Mouse (Mus musculus) midbrain, embryonic 10.5 days (tissue): ENCODE results near the gene Stat3. TPM values are rescaled to one million over a fixed set of nuclear protein-coding genes. Genes with fewer than 3 reads are reported as not detected.

Source experiments
- DNase-seq: peaks from one replicate; pipeline ENCODE4 v3.0.0-alpha.2; 2017; ENCODE audit warnings: low spot score
- H3K27ac ChIP-seq: fragments of 300-500 bp; sonication (generic); replicated peaks from 2 replicates; pipeline ENCODE4 v1.5.1; 2016; ENCODE audit warnings: mild to moderate bottlenecking
- H3K27me3 ChIP-seq: fragments of 300-500 bp; sonication (generic); 2 replicates; pipeline ENCODE4 v1.6.1; 2016; ENCODE audit warnings: low read depth, mild to moderate bottlenecking; ENCODE audit not compliant: poor library complexity, severe bottlenecking
- H3K36me3 ChIP-seq: fragments of 300-500 bp; sonication (generic); 2 replicates; pipeline ENCODE4 v1.6.1; 2016; ENCODE audit warnings: mild to moderate bottlenecking, moderate library complexity
- H3K4me1 ChIP-seq: fragments of 300-500 bp; sonication (generic); 2 replicates; pipeline ENCODE4 v1.6.1; 2016
- H3K4me3 ChIP-seq: fragments of 300-500 bp; sonication (generic); 2 replicates; pipeline ENCODE4 v1.5.1; 2016; ENCODE audit warnings: mild to moderate bottlenecking, moderate library complexity
- H3K9me3 ChIP-seq: fragments of 300-500 bp; sonication (generic); replicated peaks from 2 replicates; pipeline ENCODE4 v1.6.1; 2016; ENCODE audit warnings: mild to moderate bottlenecking
- WGBS: fragments of 180-500 bp; shearing (Covaris S2); methylation state at CpG from one replicate; pipeline ENCODE4 v1.1.7; 2016; 5-methylcytosine and 5-hydroxymethylcytosine counted together
- polyA plus RNA-seq: library from polyadenylated mRNA; unstranded; fragments of >200 nt; fragmentation: Nextera tagmentation; extraction: Ambion mirVana; gene quantifications from 2 replicates; pipeline ENCODE4 v1.2.1, GENCODE M21; 2016

The Stat3 gene
- polyA plus RNA-seq, 1 experiment from 2014 or later, result 16.9 TPM

GRCm38 (mm10) chr11:100912401-100913155 lies 26.8 kb downstream of the Stat3 start:
- Histone ChIP-seq H3K4me3 (no peak overlapping the region), H3K27me3 (no peaks in the 10 kb centered on the region), H3K9me3 (no peaks in the 10 kb centered on the region), H3K4me1 (no peaks in the 10 kb centered on the region), H3K27ac (no peak overlapping the region), H3K36me3 (peaks cover 4% of the 10 kb centered on the region; the same call in 1 of the 2 replicates)
- 91% methylated on average over 17 of the region's 17 CpGs for WGBS
- DNase-seq, result no peak

- no peaks in the 10 kb centered on the region for H3K4me1 ChIP-seq
- WGBS, result 90% methylated on average over 9 of the region's 9 CpGs
- peaks cover 20% of the 10 kb centered on the region for H3K36me3 ChIP-seq
- H3K27ac ChIP-seq, result no peak overlapping the region
- DNase-seq, result no peak
- no peaks in the 10 kb centered on the region for H3K9me3 ChIP-seq
- H3K27me3 ChIP-seq, result no peaks in the 10 kb centered on the region
- H3K4me3 ChIP-seq, result no peak overlapping the region
These were observed 30.8 kb downstream of the Stat3 start for GRCm38 (mm10) chr11:100908567-100908966.

GRCm38 (mm10) chr11:100908112-100908511 lies 31.2 kb downstream of the Stat3 start:
- Histone ChIP-seq H3K27ac (no peak overlapping the region), H3K4me1 (no peaks in the 10 kb centered on the region), H3K27me3 (no peaks in the 10 kb centered on the region), H3K9me3 (no peaks in the 10 kb centered on the region), H3K36me3 (peaks cover 24% of the 10 kb centered on the region), H3K4me3 (no peak overlapping the region)
- 86% methylated on average over 2 of the region's 2 CpGs for WGBS
- DNase-seq, result no peak

- WGBS, result 88% methylated on average over 4 of the region's 4 CpGs
- no peaks in the 10 kb centered on the region for H3K27me3 ChIP-seq
- DNase-seq, result no peak
- H3K4me3 ChIP-seq, result no peak overlapping the region
- H3K27ac ChIP-seq, result no peak overlapping the region
- H3K4me1 ChIP-seq, result no peaks in the 10 kb centered on the region
- peaks cover 33% of the 10 kb centered on the region for H3K36me3 ChIP-seq
- H3K9me3 ChIP-seq, result peaks cover 4% of the 10 kb centered on the region
These were observed 32.5 kb downstream of the Stat3 start for GRCm38 (mm10) chr11:100906885-100907284.

GRCm38 (mm10) chr11:100905929-100906328 lies 33.4 kb downstream of the Stat3 start:
- no peak for DNase-seq
- H3K36me3 ChIP-seq, result peaks cover 42% of the 10 kb centered on the region
- H3K4me1 ChIP-seq, result no peaks in the 10 kb centered on the region
- peaks cover 8% of the 10 kb centered on the region for H3K9me3 ChIP-seq
- no peak overlapping the region for H3K27ac ChIP-seq
- no peaks in the 10 kb centered on the region for H3K27me3 ChIP-seq
- no peak overlapping the region for H3K4me3 ChIP-seq
- WGBS, result 82% methylated on average over 1 of the region's 1 CpGs

GRCm38 (mm10) chr11:100904580-100905351 lies 34.6 kb downstream of the Stat3 start:
- H3K27me3 ChIP-seq, result no peaks in the 10 kb centered on the region
- H3K36me3 ChIP-seq, result peaks cover 43% of the 10 kb centered on the region
- H3K4me3 ChIP-seq, result no peak overlapping the region
- DNase-seq, result no peak
- 69% methylated on average over 20 of the region's 20 CpGs for WGBS
- no peaks in the 10 kb centered on the region for H3K4me1 ChIP-seq
- no peak overlapping the region for H3K27ac ChIP-seq
- peaks cover 8% of the 10 kb centered on the region for H3K9me3 ChIP-seq

GRCm38 (mm10) chr11:100898441-100899199 lies 40.7 kb downstream of the Stat3 start:
- no peak for DNase-seq
- Histone ChIP-seq H3K27me3 (no peaks in the 10 kb centered on the region), H3K27ac (peak overlapping the region; percentile 14; the same call in 1 of the 2 replicates), H3K4me3 (no peak overlapping the region), H3K36me3 (peaks cover 24% of the 10 kb centered on the region), H3K4me1 (peaks cover 16% of the 10 kb centered on the region), H3K9me3 (peaks cover 8% of the 10 kb centered on the region)
- WGBS, result 71% methylated on average over 16 of the region's 16 CpGs

GRCm38 (mm10) chr11:100897294-100898231 lies 41.8 kb downstream of the Stat3 start:
- Histone ChIP-seq H3K27ac (peak overlapping the region; percentile 14; the same call in 1 of the 2 replicates), H3K27me3 (no peaks in the 10 kb centered on the region), H3K9me3 (peaks cover 8% of the 10 kb centered on the region), H3K36me3 (peaks cover 16% of the 10 kb centered on the region), H3K4me3 (no peak overlapping the region), H3K4me1 (peaks cover 18% of the 10 kb centered on the region)
- WGBS, result 73% methylated on average over 7 of the region's 7 CpGs
- no peak for DNase-seq

- Histone ChIP-seq H3K36me3 (peaks cover 3% of the 10 kb centered on the region), H3K27ac (no peak overlapping the region), H3K4me3 (no peak overlapping the region), H3K9me3 (no peaks in the 10 kb centered on the region), H3K27me3 (no peaks in the 10 kb centered on the region), H3K4me1 (peaks cover 18% of the 10 kb centered on the region)
- no peak for DNase-seq
- 84% methylated on average over 10 of the region's 10 CpGs for WGBS
These were observed 43.3 kb downstream of the Stat3 start for GRCm38 (mm10) chr11:100896078-100896477.

- 81% methylated on average over 9 of the region's 9 CpGs for WGBS
- no peaks in the 10 kb centered on the region for H3K27me3 ChIP-seq
These were observed 45.0 kb downstream of the Stat3 start for GRCm38 (mm10) chr11:100894146-100894918.

GRCm38 (mm10) chr11:100893482-100893881 lies 45.9 kb downstream of the Stat3 start:
- no peaks in the 10 kb centered on the region for H3K27me3 ChIP-seq
- 11% methylated on average over 9 of the region's 9 CpGs for WGBS
- H3K4me3 ChIP-seq, result peak overlapping the region; percentile 12; the same call in 1 of the 2 replicates
- no peaks in the 10 kb centered on the region for H3K36me3 ChIP-seq
- peak; percentile 85 for DNase-seq
- H3K9me3 ChIP-seq, result no peaks in the 10 kb centered on the region
- peaks cover 16% of the 10 kb centered on the region for H3K4me1 ChIP-seq
- H3K27ac ChIP-seq, result no peak overlapping the region

More at GRCm38 (mm10) chr11:100894146-100894918, 45.0 kb downstream of the Stat3 start:
- DNase-seq, result no peak
- Histone ChIP-seq H3K36me3 (no peaks in the 10 kb centered on the region), H3K9me3 (no peaks in the 10 kb centered on the region), H3K4me3 (no peak overlapping the region), H3K27ac (no peak overlapping the region), H3K4me1 (peaks cover 23% of the 10 kb centered on the region)
